Mouse (Mus musculus) liver, embryonic 16.5 days (tissue): Measurements from ENCODE around the gene Med29. TPM values are rescaled to one million over a fixed set of nuclear protein-coding genes. Genes with fewer than 3 reads are reported as not detected.

Source experiments
- ATAC-seq: fragments of 200-750 bp; cut with Nextera tagmentation; 2 replicates; pipeline ENCODE4 v1.8.0; 2017; ENCODE audit warnings: low read depth, mild to moderate bottlenecking, moderate number of reproducible peaks, moderate library complexity
- H3K27ac ChIP-seq: fragments of 300-500 bp; sonication (generic); 2 replicates; pipeline ENCODE4 v1.5.1; 2014; ENCODE audit warnings: mild to moderate bottlenecking, low read length
- H3K27me3 ChIP-seq: fragments of 300-500 bp; sonication (generic); 2 replicates; pipeline ENCODE4 v1.6.1; 2014; ENCODE audit warnings: low read depth, low read length, mixed read lengths; ENCODE audit not compliant: control insufficient read depth, insufficient read depth
- H3K36me3 ChIP-seq: fragments of 300-500 bp; sonication (generic); 2 replicates; pipeline ENCODE4 v1.6.1; 2014; ENCODE audit warnings: mild to moderate bottlenecking; ENCODE audit not compliant: control insufficient read depth, insufficient read depth
- H3K4me1 ChIP-seq: fragments of 300-500 bp; sonication (generic); 2 replicates; pipeline ENCODE4 v1.6.1; 2014; ENCODE audit warnings: low read depth, low read length, mixed read lengths; ENCODE audit not compliant: control insufficient read depth
- H3K4me2 ChIP-seq: fragments of 300-500 bp; sonication (generic); 2 replicates; pipeline ENCODE4 v1.6.1; 2014; ENCODE audit warnings: low read depth, low read length, mixed read lengths
- H3K4me3 ChIP-seq: fragments of 300-500 bp; sonication (generic); 2 replicates; pipeline ENCODE4 v1.5.1; 2014; ENCODE audit warnings: low read depth, mild to moderate bottlenecking, low read length
- H3K9ac ChIP-seq: fragments of 300-500 bp; sonication (generic); 2 replicates; pipeline ENCODE4 v1.6.1; 2014; ENCODE audit warnings: low read depth, low read length
- H3K9me3 ChIP-seq: fragments of 300-500 bp; sonication (generic); replicated peaks from 2 replicates; pipeline ENCODE4 v1.6.1; 2016; ENCODE audit warnings: low read length; ENCODE audit not compliant: control insufficient read depth
- WGBS: fragments of 180-500 bp; shearing (Covaris S2); extraction: QIAGEN DNeasy Blood & Tissue Kit; methylation state at CpG from one replicate; pipeline ENCODE4 v1.1.7; 2014; ENCODE audit not compliant: insufficient replicate concordance; 5-methylcytosine and 5-hydroxymethylcytosine counted together
- polyA plus RNA-seq: library from polyadenylated mRNA; unstranded; fragments of >200 nt; fragmentation: Nextera tagmentation; extraction: Ambion mirVana; gene quantifications from 2 replicates; pipeline ENCODE4 v1.2.1, GENCODE M21; 2015

The Med29 gene
- polyA plus RNA-seq, 1 experiment from 2014 or later, result 21.6 TPM

GRCm38 (mm10) chr7:28341381-28341780 is 51.1 kb downstream of the Med29 start:
- Histone ChIP-seq H3K27me3 (no peaks in the 10 kb centered on the region), H3K9me3 (no peaks in the 10 kb centered on the region), H3K4me2 (no peak overlapping the region), H3K4me3 (no peak overlapping the region), H3K36me3 (no peaks in the 10 kb centered on the region), H3K4me1 (peaks cover 26% of the 10 kb centered on the region), H3K9ac (no peak overlapping the region), H3K27ac (peak overlapping the region; percentile 44; the same call in 1 of the 2 replicates)
- 41% methylated on average over 7 of the region's 7 CpGs for WGBS
- ATAC-seq, result no peak

DNA sequence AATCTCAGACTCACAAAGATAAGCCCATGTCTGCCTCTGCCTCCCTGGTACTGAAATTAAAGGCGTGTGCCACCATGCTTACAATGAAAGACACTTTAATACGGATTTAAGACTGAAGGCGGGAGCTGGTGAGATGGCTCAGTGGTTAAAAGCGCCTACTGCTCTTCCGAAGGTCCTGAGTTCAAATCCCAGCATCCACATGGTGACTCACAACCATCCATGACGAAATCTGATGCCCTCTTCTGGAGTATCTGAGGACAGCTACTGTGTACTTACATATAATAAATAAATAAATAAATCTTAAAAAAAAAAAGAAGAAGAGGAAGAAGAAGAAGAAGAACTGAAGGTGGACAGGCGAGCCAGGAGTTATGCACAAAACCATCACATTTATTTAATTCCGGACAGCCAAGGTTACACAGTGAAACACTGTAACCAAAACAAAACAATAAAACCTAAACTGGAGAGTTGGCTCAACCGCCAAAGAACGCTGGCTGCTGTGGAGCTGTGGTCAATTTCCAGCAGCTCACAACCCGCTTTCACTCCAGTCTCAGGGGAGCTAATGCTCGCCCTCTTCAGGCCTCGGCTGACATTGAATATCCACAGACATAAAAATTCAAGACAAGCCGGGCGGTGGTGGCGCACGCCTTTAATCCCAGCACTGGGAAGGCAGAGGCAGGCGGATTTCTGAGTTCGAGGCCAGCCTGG is 53.1 kb downstream of the Med29 start:
- no peak for ATAC-seq
- Histone ChIP-seq H3K36me3 (no peaks in the 10 kb centered on the region; the same call in 1 of the 2 replicates), H3K4me1 (peaks cover 26% of the 10 kb centered on the region), H3K4me3 (peak overlapping the region; percentile 99), H3K27ac (peak overlapping the region; percentile 97), H3K4me2 (peak overlapping the region; percentile 87), H3K9me3 (no peaks in the 10 kb centered on the region), H3K27me3 (no peaks in the 10 kb centered on the region), H3K9ac (peak overlapping the region; percentile 69)
- 31% methylated on average over 19 of the region's 19 CpGs for WGBS

DNA sequence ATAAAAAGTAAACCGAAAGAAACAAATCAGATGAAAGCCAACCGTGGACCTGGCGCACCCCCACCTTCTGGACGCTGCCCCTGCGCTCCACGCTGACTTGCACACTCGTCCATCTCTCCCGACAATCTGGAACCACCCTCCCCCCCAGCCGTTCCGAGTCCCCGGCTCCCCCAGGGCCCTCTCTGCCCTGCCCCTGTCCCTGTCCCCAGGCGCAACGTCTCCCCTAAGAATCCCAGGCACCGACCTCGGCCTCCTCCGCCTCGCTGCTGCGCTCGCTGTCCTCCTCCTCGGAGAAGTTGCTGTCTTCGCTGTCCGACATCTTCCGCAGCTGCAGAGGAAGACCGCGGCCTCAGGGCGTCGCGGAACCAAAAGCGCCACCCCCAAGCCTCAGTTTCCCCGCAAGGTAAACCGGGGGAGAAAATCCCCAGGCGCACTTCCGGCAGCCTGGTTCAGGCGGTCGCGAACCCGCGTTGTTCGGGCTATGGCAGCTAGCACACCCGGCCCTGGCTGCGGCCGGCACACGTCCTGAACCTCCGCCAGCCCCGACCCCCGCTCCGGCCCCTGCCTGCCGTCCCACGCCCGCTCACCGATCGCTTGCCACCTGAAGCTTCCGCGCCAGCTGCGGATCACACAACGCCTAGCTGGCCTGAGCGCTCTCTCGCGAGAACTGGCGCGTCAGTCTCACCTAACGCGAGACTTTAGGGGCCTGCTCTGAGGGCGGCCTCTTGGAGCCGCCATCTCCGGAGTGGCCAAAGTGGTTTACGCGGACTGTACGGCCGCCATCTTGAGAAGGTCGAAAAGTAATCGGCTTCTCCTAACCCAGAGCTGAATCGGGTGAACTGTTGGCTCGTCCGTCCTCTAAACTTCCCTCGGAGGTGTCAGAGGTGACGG is 54.2 kb downstream of the Med29 start, which contains the start of gene Supt5:
Supt5 (minus strand) TSS at position 639 of the 891 bp plus-strand sequence.
- H3K9me3 ChIP-seq, result no peaks in the 10 kb centered on the region
- no peaks in the 10 kb centered on the region; the same call in 1 of the 2 replicates for H3K36me3 ChIP-seq
- peak within 1 kb of the TSS; percentile 97 for H3K27ac ChIP-seq
- H3K9ac ChIP-seq, result peak within 1 kb of the TSS; percentile 97
- no peaks in the 10 kb centered on the region for H3K27me3 ChIP-seq
- under 1% methylated on average over 77 of the region's 77 CpGs for WGBS
- peak within 1 kb of the TSS; percentile 87 for H3K4me2 ChIP-seq
- peak; percentile 97 for ATAC-seq
- peak within 1 kb of the TSS; percentile 99 for H3K4me3 ChIP-seq
- H3K4me1 ChIP-seq, result peaks cover 26% of the 10 kb centered on the region

Other genes starting within 250 kb of the Med29 start
- 39.3 and 39.7 TPM in 2 replicates for gene Fbl, start 223.0 kb downstream of the Med29 start, polyA plus RNA-seq
- 2.1 and 2.7 TPM in 2 replicates for gene Dyrk1b, start 213.2 kb downstream of the Med29 start, polyA plus RNA-seq
- 0.15 and 0.29 TPM in 2 replicates for gene Eid2, start 124.8 kb downstream of the Med29 start, polyA plus RNA-seq
- 1.3 and 1.6 TPM in 2 replicates for gene Eid2b, start 115.0 kb downstream of the Med29 start, polyA plus RNA-seq
- not detected in 2 replicates for gene Selenov, start 101.5 kb downstream of the Med29 start, polyA plus RNA-seq
- gene Dll3, start 90.5 kb downstream of the Med29 start, polyA plus RNA-seq, result not detected in 2 replicates
- 66.1 and 67.9 TPM in 2 replicates for gene Timm50, start 80.6 kb downstream of the Med29 start, polyA plus RNA-seq
- gene Supt5, start 54.0 kb downstream of the Med29 start, polyA plus RNA-seq, result 31.3 and 34.0 TPM in 2 replicates
- 531 and 598 TPM in 2 replicates for gene Rps16, start 42.1 kb downstream of the Med29 start, polyA plus RNA-seq
- 4.8 and 6.3 TPM in 2 replicates for gene Plekhg2, start 20.1 kb downstream of the Med29 start, polyA plus RNA-seq
- gene Zfp36, start 12.5 kb downstream of the Med29 start, polyA plus RNA-seq, result 7.9 and 10.8 TPM in 2 replicates
- gene Paf1, start 243 bp upstream of the Med29 start, polyA plus RNA-seq, result 24.7 and 25.8 TPM in 2 replicates
- gene Gmfg, start 44.7 kb upstream of the Med29 start, polyA plus RNA-seq, result 35.6 and 38.6 TPM in 2 replicates
- 0.12 and 0.15 TPM in 2 replicates for gene Lrfn1, start 59.3 kb upstream of the Med29 start, polyA plus RNA-seq
- not detected in 2 replicates for gene Ifnl2, start 117.7 kb upstream of the Med29 start, polyA plus RNA-seq
- gene Ifnl3, start 130.1 kb upstream of the Med29 start, polyA plus RNA-seq, result not detected in 2 replicates
- 0.53 and 2.5 TPM in 2 replicates for gene Sycn, start 148.2 kb upstream of the Med29 start, polyA plus RNA-seq
- gene Nccrp1, start 154.5 kb upstream of the Med29 start, polyA plus RNA-seq, result not detected in 2 replicates
- 2.5 and 3.5 TPM in 2 replicates for gene Samd4b, start 205.4 kb upstream of the Med29 start, polyA plus RNA-seq
- gene Pak4, start 205.5 kb upstream of the Med29 start, polyA plus RNA-seq, result 16.4 and 17.5 TPM in 2 replicates
- gene Acp7, start 238.6 kb upstream of the Med29 start, polyA plus RNA-seq, result not detected in 2 replicates